Comparison of ENCODE assay signal across 15 mouse cellular contexts in the genomic region with DNA sequence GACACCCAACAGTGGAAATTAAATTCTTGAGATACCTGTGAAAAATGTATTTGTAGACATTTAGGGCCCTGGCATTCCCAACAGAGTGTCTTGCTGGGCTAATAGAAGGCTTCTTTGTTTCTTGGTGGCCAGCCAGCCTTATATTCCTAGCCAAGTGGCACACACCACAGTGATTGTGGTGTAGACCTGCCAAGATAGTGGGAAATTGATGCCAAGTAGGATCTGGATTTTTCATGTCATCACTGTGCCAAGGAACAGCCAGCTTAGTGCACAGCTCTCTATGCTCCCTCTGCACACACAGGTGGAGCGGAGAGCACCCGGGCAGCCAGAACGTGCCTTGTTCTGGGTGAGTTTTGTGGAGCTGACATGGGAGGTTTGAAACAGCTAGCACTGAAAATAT. TPM values are rescaled to one million over a fixed set of nuclear protein-coding genes. Genes with fewer than 3 reads are reported as not detected.
DNase-seq lines count a peak whose midpoint lies in the region; ATAC-seq lines count a peak whose summit lies in the region.
"Had no signal": no experiment of that assay in that cellular context is flagged by ENCODE, and none has a peak within 500 bp of the region (broad histone marks: within the 10 kb centered on the region; RNA-seq: fewer than 3 reads in every experiment).

No protein-coding gene starts in this region.

- 0 out of 2 replicates have a peak, but pooled peaks have one; percentile 70 for ATAC-seq in hindbrain, embryonic 16.5 days
- ATAC-seq in hindbrain, embryonic 13.5 days (ENCODE audit: low FRiP score) = no peak
- peak; percentile 74 for ATAC-seq in forebrain, embryonic 16.5 days
- ATAC-seq in midbrain, embryonic 11.5 days (ENCODE audit: low FRiP score) = no peak

- no peak overlapping the region for H3K4me3 ChIP-seq in hindbrain, embryonic 16.5 days (ENCODE audit: low read length)
- H3K4me3 ChIP-seq in hindbrain, embryonic 13.5 days = no peak overlapping the region
- no peak overlapping the region for H3K4me3 ChIP-seq in forebrain, embryonic 16.5 days (replicated peaks; ENCODE audit: low read length)
- H3K4me3 ChIP-seq in midbrain, embryonic 11.5 days (ENCODE audit: low read depth, low read length) = no peak overlapping the region
- H3K4me3 ChIP-seq: embryonic facial prominence, embryonic 10.5 days; liver, embryonic 13.5 days had no signal

- peaks cover 3% of the 10 kb centered on the region; the same call in 1 of the 2 replicates for H3K36me3 ChIP-seq in hindbrain, embryonic 16.5 days (ENCODE audit: control insufficient read depth, insufficient read depth, low read length)
- H3K36me3 ChIP-seq in hindbrain, embryonic 13.5 days = no peaks in the 10 kb centered on the region
- H3K36me3 ChIP-seq in forebrain, embryonic 16.5 days (ENCODE audit: control insufficient read depth, insufficient read depth) = no peaks in the 10 kb centered on the region
- no peaks in the 10 kb centered on the region for H3K36me3 ChIP-seq in midbrain, embryonic 11.5 days (ENCODE audit: control insufficient read depth, insufficient read depth, low read length)
- H3K36me3 ChIP-seq: embryonic facial prominence, embryonic 10.5 days; G1E; liver, embryonic 13.5 days had no signal

- H3K9ac ChIP-seq in hindbrain, embryonic 16.5 days (ENCODE audit: low read depth, low read length) = no peak overlapping the region
- H3K9ac ChIP-seq in hindbrain, embryonic 13.5 days = no peak overlapping the region
- no peak overlapping the region for H3K9ac ChIP-seq in forebrain, embryonic 16.5 days (replicated peaks; ENCODE audit: low read depth, low read length)
- H3K9ac ChIP-seq in midbrain, embryonic 11.5 days (ENCODE audit: low read length) = no peak overlapping the region
- H3K9ac ChIP-seq: liver, embryonic 13.5 days had no signal

- DNase-seq in adrenal gland, adult 2 months = peak; percentile 25
- no peak for DNase-seq in adrenal gland, adult 18-20 months (ENCODE audit: low spot score in 2 of 2)
- DNase-seq in right cerebral cortex, postnatal 25 days = peak; percentile 10
- no peak for DNase-seq in lung, postnatal 36 days
- no peak for DNase-seq in midbrain, embryonic 11.5 days (ENCODE audit: low spot score, missing footprints)
- DNase-seq: adrenal gland, postnatal 36 days; liver, embryonic 13.5 days; thymus, postnatal 4 days had no signal

- H3K4me2 ChIP-seq in hindbrain, embryonic 16.5 days (ENCODE audit: low read length) = no peak overlapping the region
- H3K4me2 ChIP-seq in hindbrain, embryonic 13.5 days = no peak overlapping the region
- H3K4me2 ChIP-seq in forebrain, embryonic 16.5 days (ENCODE audit: low read length) = no peak overlapping the region
- no peak overlapping the region for H3K4me2 ChIP-seq in midbrain, embryonic 11.5 days
- H3K4me2 ChIP-seq: liver, embryonic 13.5 days had no signal

- 81% methylated on average over 3 of the region's 3 CpGs for WGBS in hindbrain, embryonic 16.5 days
- 92% methylated on average over 3 of the region's 3 CpGs for WGBS in hindbrain, embryonic 13.5 days
- WGBS in forebrain, embryonic 16.5 days = 51% methylated on average over 3 of the region's 3 CpGs
- WGBS in midbrain, embryonic 11.5 days = 92% methylated on average over 3 of the region's 3 CpGs

- peaks cover 5% of the 10 kb centered on the region; the same call in 1 of the 2 replicates for H3K9me3 ChIP-seq in hindbrain, embryonic 16.5 days (ENCODE audit: control insufficient read depth, low read length)
- H3K9me3 ChIP-seq in hindbrain, embryonic 13.5 days = no peaks in the 10 kb centered on the region
- no peaks in the 10 kb centered on the region for H3K9me3 ChIP-seq in forebrain, embryonic 16.5 days (ENCODE audit: control insufficient read depth, low read length)
- H3K9me3 ChIP-seq in midbrain, embryonic 11.5 days (ENCODE audit: control insufficient read depth, low read length) = no peaks in the 10 kb centered on the region; the same call in 1 of the 2 replicates

- peaks cover 8% of the 10 kb centered on the region for H3K4me1 ChIP-seq in hindbrain, embryonic 16.5 days (ENCODE audit: control insufficient read depth, insufficient read depth, low read depth, low read length)
- H3K4me1 ChIP-seq in hindbrain, embryonic 13.5 days (replicated peaks) = peaks cover 6% of the 10 kb centered on the region; the same call in 1 of the 2 replicates
- H3K4me1 ChIP-seq in forebrain, embryonic 16.5 days (replicated peaks; ENCODE audit: control insufficient read depth, insufficient read depth, low read length) = peaks cover 13% of the 10 kb centered on the region
- H3K4me1 ChIP-seq in midbrain, embryonic 11.5 days (ENCODE audit: control insufficient read depth, insufficient read depth, low read length) = no peaks in the 10 kb centered on the region
- H3K4me1 ChIP-seq: liver, embryonic 13.5 days had no signal

- no peak overlapping the region for H3K27ac ChIP-seq in hindbrain, embryonic 16.5 days (ENCODE audit: low read depth, low read length)
- H3K27ac ChIP-seq in hindbrain, embryonic 13.5 days = no peak overlapping the region
- no peak overlapping the region for H3K27ac ChIP-seq in forebrain, embryonic 16.5 days (ENCODE audit: low read length)
- no peak overlapping the region for H3K27ac ChIP-seq in midbrain, embryonic 11.5 days (ENCODE audit: low read depth, low read length)
- H3K27ac ChIP-seq: embryonic facial prominence, embryonic 10.5 days; liver, embryonic 13.5 days had no signal

- H3K27me3 ChIP-seq in hindbrain, embryonic 16.5 days (replicated peaks; ENCODE audit: control insufficient read depth, insufficient read depth, low read length) = 0 out of 2 replicates have a peak, but pooled peaks cover 2% of the 10 kb centered on the region
- no peaks in the 10 kb centered on the region for H3K27me3 ChIP-seq in hindbrain, embryonic 13.5 days
- H3K27me3 ChIP-seq in forebrain, embryonic 16.5 days (replicated peaks; ENCODE audit: control insufficient read depth, insufficient read depth, low read length) = no peaks in the 10 kb centered on the region
- no peaks in the 10 kb centered on the region for H3K27me3 ChIP-seq in midbrain, embryonic 11.5 days (ENCODE audit: control insufficient read depth, insufficient read depth, low read length)

RNA-seq across cellular contexts. Expression of gene Colgalt2, which starts 11.0 kb away (rescaled TPM):
- 1 to 10 TPM; 3.0 to 3.8 TPM for total RNA-seq in adrenal gland, adult 2 months (2021)
- polyA plus RNA-seq in adrenal gland, adult 2 months (2012; rRNA removed) = 3.9 and 5.2 TPM in 2 replicates
- 1 to 10 TPM; 2.1 to 2.2 TPM for total RNA-seq in adrenal gland, adult 18-20 months (2021)
- 4.2 and 4.4 TPM in 2 replicates for polyA plus RNA-seq in hindbrain, embryonic 16.5 days (2015; fragmentation: Nextera tagmentation; extraction: Ambion mirVana)
- polyA plus RNA-seq in hindbrain, embryonic 13.5 days (2015; fragmentation: Nextera tagmentation; extraction: Ambion mirVana) = 2.5 and 2.9 TPM in 2 replicates
- polyA plus RNA-seq in forebrain, embryonic 16.5 days (2015; fragmentation: Nextera tagmentation; extraction: Ambion mirVana) = 2.4 and 2.8 TPM in 2 replicates
- 2.3 and 2.6 TPM in 2 replicates for polyA plus RNA-seq in midbrain, embryonic 11.5 days (2014; fragmentation: Nextera tagmentation; extraction: Ambion mirVana)
- total RNA-seq: granulocyte monocyte progenitor cell, adult 5-6 weeks; megakaryocyte-erythroid progenitor cell, adult 5-6 weeks had no signal
- polyA plus RNA-seq: G1E had no signal

RNA-seq across cellular contexts. Expression of gene Tsen15, which starts 24.2 kb away (rescaled TPM):
- 10 to 100 TPM; 21.4 to 27.6 TPM for total RNA-seq in adrenal gland, adult 2 months (2021)
- polyA plus RNA-seq in adrenal gland, adult 2 months (2012; rRNA removed) = 10.6 and 11.6 TPM in 2 replicates
- 10 to 100 TPM; 19.3 to 22.3 TPM for total RNA-seq in adrenal gland, adult 18-20 months (2021)
- 40.7 and 45.8 TPM in 2 replicates for polyA plus RNA-seq in hindbrain, embryonic 16.5 days (2015; fragmentation: Nextera tagmentation; extraction: Ambion mirVana)
- 26.7 and 31.0 TPM in 2 replicates for polyA plus RNA-seq in hindbrain, embryonic 13.5 days (2015; fragmentation: Nextera tagmentation; extraction: Ambion mirVana)
- polyA plus RNA-seq in forebrain, embryonic 16.5 days (2015; fragmentation: Nextera tagmentation; extraction: Ambion mirVana) = 38.5 and 42.3 TPM in 2 replicates
- polyA plus RNA-seq in midbrain, embryonic 11.5 days (2014; fragmentation: Nextera tagmentation; extraction: Ambion mirVana) = 46.2 and 49.2 TPM in 2 replicates

Comparison
In these comparisons a context has a peak if more than half of its experiments do, and no peak if none do; other contexts are left out.
1. DNase-seq: peak in adrenal gland, adult 2 months (single experiment) and right cerebral cortex, postnatal 25 days (single experiment); none in adrenal gland, adult 18-20 months (0 of 2), lung, postnatal 36 days (single experiment) and midbrain, embryonic 11.5 days (single experiment).
2. ATAC-seq: peak in hindbrain, embryonic 16.5 days (single experiment) and forebrain, embryonic 16.5 days (single experiment); none in hindbrain, embryonic 13.5 days (single experiment) and midbrain, embryonic 11.5 days (single experiment).